Mouse (Mus musculus) testis, postnatal 10 days (tissue): ENCODE data around the gene Kcnh7.

ENCODE experiments used
- DNase-seq: peaks from one replicate; pipeline ENCODE4 v3.0.0; 2021; ENCODE audit warnings: low spot score

The Kcnh7 gene

GRCm38 (mm10) chr2:62935273-62935874, 248.7 kb downstream of the Kcnh7 start:
- no peak for DNase-seq

GRCm38 (mm10) chr2:62928494-62928893, 255.6 kb downstream of the Kcnh7 start:
- no peak for DNase-seq

GRCm38 (mm10) chr2:62928065-62928464, 256.0 kb downstream of the Kcnh7 start:
- DNase-seq: no peak

- DNase-seq: no peak
Observed at GRCm38 (mm10) chr2:62923803-62924202, 260.3 kb downstream of the Kcnh7 start.

- DNase-seq: no peak
Observed at GRCm38 (mm10) chr2:62907688-62908087, 276.4 kb downstream of the Kcnh7 start.

- DNase-seq: no peak
Observed at GRCm38 (mm10) chr2:62902363-62903353, 281.4 kb downstream of the Kcnh7 start.

- no peak for DNase-seq
Observed at GRCm38 (mm10) chr2:62878763-62879162, 305.3 kb downstream of the Kcnh7 start.

- no peak for DNase-seq
Observed at GRCm38 (mm10) chr2:62855391-62855790, 328.7 kb downstream of the Kcnh7 start.

- DNase-seq: no peak
Observed at GRCm38 (mm10) chr2:62842630-62843029, 341.5 kb downstream of the Kcnh7 start.

GRCm38 (mm10) chr2:62834261-62834660, 349.8 kb downstream of the Kcnh7 start:
- no peak for DNase-seq

- DNase-seq: no peak
Observed at GRCm38 (mm10) chr2:62819231-62819630, 364.9 kb downstream of the Kcnh7 start.

- DNase-seq: no peak
Observed at GRCm38 (mm10) chr2:62816016-62816415, 368.1 kb downstream of the Kcnh7 start.

GRCm38 (mm10) chr2:62808813-62809212, 375.3 kb downstream of the Kcnh7 start:
- DNase-seq: no peak

GRCm38 (mm10) chr2:62807476-62807882, 376.6 kb downstream of the Kcnh7 start:
- no peak for DNase-seq

GRCm38 (mm10) chr2:62806931-62807330, 377.2 kb downstream of the Kcnh7 start:
- DNase-seq: no peak

GRCm38 (mm10) chr2:62804030-62804429, 380.1 kb downstream of the Kcnh7 start:
- no peak for DNase-seq

- no peak for DNase-seq
Observed at GRCm38 (mm10) chr2:62784460-62785038, 399.5 kb downstream of the Kcnh7 start.

- DNase-seq: no peak
Observed at GRCm38 (mm10) chr2:62746256-62746655, 437.8 kb downstream of the Kcnh7 start.

- DNase-seq: no peak
Observed at GRCm38 (mm10) chr2:62743098-62743497, 441.0 kb downstream of the Kcnh7 start.

- DNase-seq: no peak
Observed at GRCm38 (mm10) chr2:62730671-62731070, 453.4 kb downstream of the Kcnh7 start.

GRCm38 (mm10) chr2:62727732-62728131, 456.4 kb downstream of the Kcnh7 start:
- DNase-seq: no peak

- no peak for DNase-seq
Observed at GRCm38 (mm10) chr2:62725946-62726345, 458.1 kb downstream of the Kcnh7 start.

GRCm38 (mm10) chr2:62718411-62718810, 465.7 kb downstream of the Kcnh7 start:
- DNase-seq: no peak
